Mouse (Mus musculus) stomach, postnatal 0 days (tissue): ENCODE results near the gene Plscr3. TPM values are rescaled to one million over a fixed set of nuclear protein-coding genes. Genes with fewer than 3 reads are reported as not detected.

Experiments
- ATAC-seq: fragments of 200-750 bp; cut with Nextera tagmentation; 2 replicates; pipeline ENCODE4 v1.8.0; 2017; ENCODE audit not compliant: low FRiP score, low TSS enrichment
- DNase-seq: peaks from one replicate; pipeline ENCODE4 v3.0.0-alpha.2; 2016; ENCODE audit warnings: low spot score
- H3K27ac ChIP-seq: fragments of 300-500 bp; sonication (generic); replicated peaks from 2 replicates; pipeline ENCODE4 v1.5.1; 2014; ENCODE audit warnings: mild to moderate bottlenecking, control low read depth
- H3K27me3 ChIP-seq: fragments of 300-500 bp; sonication (generic); 2 replicates; pipeline ENCODE4 v1.6.1; 2014; ENCODE audit warnings: low read length; ENCODE audit not compliant: control insufficient read depth, insufficient read depth
- H3K36me3 ChIP-seq: fragments of 300-500 bp; sonication (generic); 2 replicates; pipeline ENCODE4 v1.6.1; 2014; ENCODE audit warnings: low read length, mixed read lengths; ENCODE audit not compliant: control insufficient read depth, insufficient read depth
- H3K4me1 ChIP-seq: fragments of 300-500 bp; sonication (generic); replicated peaks from 2 replicates; pipeline ENCODE4 v1.6.1; 2014; ENCODE audit warnings: antibody characterized with exemption; ENCODE audit not compliant: control insufficient read depth, insufficient read depth
- H3K4me2 ChIP-seq: fragments of 300-500 bp; sonication (generic); replicated peaks from 2 replicates; pipeline ENCODE4 v1.6.1; 2014; ENCODE audit warnings: low read depth, mild to moderate bottlenecking, control low read depth, moderate library complexity
- H3K4me3 ChIP-seq: fragments of 300-500 bp; sonication (generic); 2 replicates; pipeline ENCODE4 v1.5.1; 2014; ENCODE audit warnings: low read depth, low read length, control low read depth
- H3K9ac ChIP-seq: fragments of 300-500 bp; sonication (generic); 2 replicates; pipeline ENCODE4 v1.6.1; 2014; ENCODE audit warnings: mild to moderate bottlenecking, low read length, control low read depth, mixed read lengths
- H3K9me3 ChIP-seq: fragments of 300-500 bp; sonication (generic); 2 replicates; pipeline ENCODE4 v1.6.1; 2016; ENCODE audit warnings: low read length; ENCODE audit not compliant: control insufficient read depth
- CTCF ChIP-seq: IDR thresholded peaks from 2 replicates; pipeline ENCODE4 v1.5.1; 2016; ENCODE audit warnings: antibody characterized with exemption, low read depth, mild to moderate bottlenecking, moderate library complexity
- EP300 ChIP-seq: optimal IDR thresholded peaks from 2 replicates; pipeline ENCODE3; 2016; ENCODE audit warnings: antibody characterized with exemption
- WGBS: fragments of 180-500 bp; shearing (Covaris S2); extraction: QIAGEN DNeasy Blood & Tissue Kit; methylation state at CpG from one replicate; pipeline ENCODE4 v1.1.7; 2014; 5-methylcytosine and 5-hydroxymethylcytosine counted together
- polyA plus RNA-seq: library from polyadenylated mRNA; unstranded; fragments of >200 nt; fragmentation: Nextera tagmentation; extraction: Ambion mirVana; gene quantifications from 2 replicates; pipeline ENCODE4 v1.2.1, GENCODE M21; 2015

Plscr3 gene
- polyA plus RNA-seq, 1 experiment from 2014 or later: 54.4 TPM

GRCm38 (mm10) chr11:69880506-69880852 is 34.3 kb downstream of the Plscr3 start:
- H3K27me3 ChIP-seq: no peaks in the 10 kb centered on the region
- no peaks in the 10 kb centered on the region for H3K36me3 ChIP-seq
- peak overlapping the region; percentile 77 for H3K4me2 ChIP-seq
- peak; percentile 30; the same call in 1 of the 2 replicates for ATAC-seq
- H3K4me3 ChIP-seq: peak overlapping the region; percentile 57
- peaks cover 11% of the 10 kb centered on the region for H3K4me1 ChIP-seq
- DNase-seq: peak; percentile 82
- H3K9ac ChIP-seq: peak overlapping the region; percentile 65
- peak overlapping the region; percentile 93 for H3K27ac ChIP-seq
- no peaks in the 10 kb centered on the region for H3K9me3 ChIP-seq
- WGBS: under 1% methylated on average over 18 of the region's 18 CpGs
- TF ChIP-seq CTCF (peak; percentile 90), EP300 (no peak)

- 0% methylated on average over 46 of the region's 46 CpGs for WGBS
- TF ChIP-seq EP300: peak; percentile 94
- peak; percentile 65 for TF ChIP-seq CTCF
- H3K9ac ChIP-seq: peak within 1 kb of the TSS; percentile 65
- peak within 1 kb of the TSS; percentile 77 for H3K4me2 ChIP-seq
- peak; percentile 85 for ATAC-seq
- peak within 1 kb of the TSS; percentile 57 for H3K4me3 ChIP-seq
- peak within 1 kb of the TSS; percentile 93 for H3K27ac ChIP-seq
- H3K36me3 ChIP-seq: no peaks in the 10 kb centered on the region
- no peaks in the 10 kb centered on the region for H3K9me3 ChIP-seq
- peak; percentile 91 for DNase-seq
- H3K4me1 ChIP-seq: peaks cover 11% of the 10 kb centered on the region
- H3K27me3 ChIP-seq: no peaks in the 10 kb centered on the region
Observed at GRCm38 (mm10) chr11:69880853-69881603, 34.9 kb downstream of the Plscr3 start, which contains the start of gene Kctd11. Gene Kctd11 (minus strand): TSS chr11:69881406.

- no peak for TF ChIP-seq CTCF
- H3K4me1 ChIP-seq: peaks cover 11% of the 10 kb centered on the region
- H3K9ac ChIP-seq: peak overlapping the region; percentile 65
- peak overlapping the region; percentile 57 for H3K4me3 ChIP-seq
- H3K27ac ChIP-seq: peak overlapping the region; percentile 93
- peak overlapping the region; percentile 77 for H3K4me2 ChIP-seq
- no peak for DNase-seq
- no peaks in the 10 kb centered on the region for H3K36me3 ChIP-seq
- no peak for ATAC-seq
- H3K9me3 ChIP-seq: no peaks in the 10 kb centered on the region
- no peaks in the 10 kb centered on the region for H3K27me3 ChIP-seq
- WGBS: 54% methylated on average over 21 of the region's 21 CpGs
Observed at GRCm38 (mm10) chr11:69881787-69882670, 35.9 kb downstream of the Plscr3 start.

GRCm38 (mm10) chr11:69883066-69883465 is 36.9 kb downstream of the Plscr3 start:
- 66% methylated on average over 4 of the region's 4 CpGs for WGBS
- Histone ChIP-seq H3K9me3 (no peaks in the 10 kb centered on the region), H3K4me2 (no peak overlapping the region), H3K36me3 (no peaks in the 10 kb centered on the region), H3K4me3 (no peak overlapping the region), H3K27ac (no peak overlapping the region), H3K27me3 (no peaks in the 10 kb centered on the region), H3K4me1 (peaks cover 6% of the 10 kb centered on the region), H3K9ac (no peak overlapping the region)
- TF ChIP-seq CTCF (peak; percentile 65), EP300 (no peak)
- peak; percentile 53 for DNase-seq
- no peak for ATAC-seq

DNA sequence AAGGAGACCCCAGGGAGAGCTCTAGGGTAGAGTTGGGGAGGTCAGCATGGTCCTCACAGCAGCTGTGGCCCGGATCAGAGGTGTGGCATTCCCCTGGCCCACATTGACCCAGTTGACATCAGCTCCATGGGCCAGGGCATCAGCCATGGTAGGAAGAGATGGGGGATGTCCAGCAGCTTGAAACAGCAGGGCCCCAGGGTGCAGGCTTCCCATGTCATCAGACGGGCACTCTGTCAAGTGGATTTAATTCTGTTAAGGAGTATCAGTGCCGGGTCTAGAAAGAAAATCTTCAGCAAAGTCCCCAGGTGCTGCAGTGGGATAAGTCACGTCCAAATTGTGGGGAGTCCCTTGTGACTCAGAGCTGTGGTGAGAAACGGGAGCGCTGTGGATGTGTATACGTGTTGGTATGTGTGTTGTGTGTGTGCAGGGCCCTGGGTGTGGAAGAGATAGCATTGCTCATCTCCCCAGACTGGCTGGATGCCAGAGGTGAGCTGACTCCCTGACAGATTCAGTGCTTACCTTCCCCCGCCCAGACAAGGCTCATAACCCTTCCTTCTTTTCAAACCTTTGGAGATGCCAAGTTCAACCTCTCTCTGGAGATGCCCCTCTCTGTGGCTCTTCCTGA is 37.5 kb downstream of the Plscr3 start:
- H3K27me3 ChIP-seq: no peaks in the 10 kb centered on the region
- TF ChIP-seq CTCF (no peak), EP300 (no peak)
- no peaks in the 10 kb centered on the region for H3K9me3 ChIP-seq
- no peak for ATAC-seq
- H3K27ac ChIP-seq: 0 out of 2 replicates have a peak overlapping the region, but pooled peaks have one; percentile 45
- no peak overlapping the region for H3K9ac ChIP-seq
- 68% methylated on average over 8 of the region's 8 CpGs for WGBS
- no peak for DNase-seq
- H3K4me3 ChIP-seq: no peak overlapping the region
- H3K36me3 ChIP-seq: no peaks in the 10 kb centered on the region
- peaks cover 6% of the 10 kb centered on the region for H3K4me1 ChIP-seq
- no peak overlapping the region for H3K4me2 ChIP-seq
